Mouse (Mus musculus) embryonic fibroblast, embryonic 13.5 days (primary cell): ENCODE data around the gene Slc45a3.

ENCODE experiments used
- CTCF ChIP-seq: IDR thresholded peaks from 2 replicates; pipeline ENCODE4 v1.5.1; 2011; ENCODE audit warnings: mild to moderate bottlenecking, control low read depth, low read length, moderate library complexity, borderline replicate concordance; ENCODE audit not compliant: insufficient read depth
- POLR2A ChIP-seq: IDR thresholded peaks from 2 replicates; pipeline ENCODE4 v1.6.1; 2011; ENCODE audit warnings: low read depth, mild to moderate bottlenecking, control low read depth, low read length, moderate library complexity

GRCm38 (mm10) chr1:132003817-132004216 is 41.0 kb downstream of the Slc45a3 start:
- TF ChIP-seq CTCF (no peak), POLR2A (no peak)
